Mouse (Mus musculus) ES-Bruce4 (cell line): ENCODE measurements around the gene Clic4. TPM values are rescaled to one million over a fixed set of nuclear protein-coding genes. Genes with fewer than 3 reads are reported as not detected.

Experiments
- H3K27ac ChIP-seq: 2 replicates; pipeline ENCODE4 v1.5.1; 2012; ENCODE audit warnings: low read length, inconsistent platforms; ENCODE audit not compliant: insufficient read depth
- H3K27me3 ChIP-seq: 2 replicates; pipeline ENCODE4 v1.6.1; 2012; ENCODE audit warnings: mild to moderate bottlenecking, low read length, inconsistent platforms; ENCODE audit not compliant: control insufficient read depth, poor library complexity, insufficient read depth, severe bottlenecking
- H3K36me3 ChIP-seq: 2 replicates; pipeline ENCODE4 v1.6.1; 2012; ENCODE audit warnings: inconsistent platforms, mild to moderate bottlenecking, low read length, moderate library complexity; ENCODE audit not compliant: control insufficient read depth, poor library complexity, insufficient read depth, severe bottlenecking
- H3K4me1 ChIP-seq: one replicate; pipeline ENCODE4 v1.8.1; 2011; ENCODE audit warnings: low read length; ENCODE audit not compliant: control insufficient read depth, insufficient read depth
- H3K4me3 ChIP-seq: 2 replicates; pipeline ENCODE4 v1.5.1; 2011; ENCODE audit warnings: low read depth, mild to moderate bottlenecking, low read length
- H3K9ac ChIP-seq: 2 replicates; pipeline ENCODE4 v1.6.1; 2012; ENCODE audit warnings: low read depth, mild to moderate bottlenecking, inconsistent platforms; ENCODE audit not compliant: poor library complexity, severe bottlenecking
- H3K9me3 ChIP-seq: replicated peaks from 2 replicates; pipeline ENCODE4 v1.6.1; 2012; ENCODE audit warnings: mild to moderate bottlenecking, low read length, inconsistent platforms; ENCODE audit not compliant: control insufficient read depth, poor library complexity, insufficient read depth, severe bottlenecking
- CTCF ChIP-seq: IDR thresholded peaks from one replicate; pipeline ENCODE4 v1.8.1; 2011; ENCODE audit warnings: low read depth, low read length
- EP300 ChIP-seq: IDR thresholded peaks from 2 replicates; pipeline ENCODE4 v1.6.1; 2011; ENCODE audit warnings: low read depth, low read length; ENCODE audit not compliant: insufficient read depth
- POLR2A ChIP-seq: IDR thresholded peaks from one replicate; pipeline ENCODE4 v1.8.1; 2011; ENCODE audit warnings: low read length; ENCODE audit not compliant: insufficient read depth
- polyA plus RNA-seq: library from polyadenylated mRNA; stranded (reverse); fragments of >200 nt; gene quantifications from 2 replicates; pipeline ENCODE4 v1.2.4, GENCODE M21; 2011; ENCODE audit warnings: low read depth; ENCODE audit not compliant: missing spikeins, insufficient read depth, insufficient read length

Gene Clic4
- polyA plus RNA-seq, 1 experiment: 151 TPM

GRCm38 (mm10) chr4:135240329-135240728, 32.3 kb downstream of the Clic4 start:
- H3K9ac ChIP-seq: no peak overlapping the region
- TF ChIP-seq CTCF (no peak), EP300 (no peak), POLR2A (no peak)
- peaks cover 2% of the 10 kb centered on the region for H3K4me1 ChIP-seq
- peaks cover 17% of the 10 kb centered on the region for H3K36me3 ChIP-seq
- no peaks in the 10 kb centered on the region for H3K27me3 ChIP-seq
- no peaks in the 10 kb centered on the region for H3K9me3 ChIP-seq
- H3K27ac ChIP-seq: no peak overlapping the region
- H3K4me3 ChIP-seq: no peak overlapping the region

GRCm38 (mm10) chr4:135238706-135239510, 33.7 kb downstream of the Clic4 start:
- H3K27ac ChIP-seq: no peak overlapping the region
- no peaks in the 10 kb centered on the region for H3K27me3 ChIP-seq
- no peaks in the 10 kb centered on the region for H3K9me3 ChIP-seq
- H3K4me1 ChIP-seq: peaks cover 2% of the 10 kb centered on the region
- no peak overlapping the region for H3K4me3 ChIP-seq
- no peak for TF ChIP-seq CTCF
- TF ChIP-seq EP300: no peak
- TF ChIP-seq POLR2A: no peak
- peaks cover 19% of the 10 kb centered on the region for H3K36me3 ChIP-seq
- H3K9ac ChIP-seq: no peak overlapping the region

GRCm38 (mm10) chr4:135236658-135237057, 36.0 kb downstream of the Clic4 start:
- TF ChIP-seq CTCF: no peak
- TF ChIP-seq EP300: no peak
- no peak for TF ChIP-seq POLR2A
- no peak overlapping the region for H3K9ac ChIP-seq
- no peaks in the 10 kb centered on the region for H3K27me3 ChIP-seq
- H3K4me3 ChIP-seq: no peak overlapping the region
- H3K4me1 ChIP-seq: no peaks in the 10 kb centered on the region
- H3K27ac ChIP-seq: no peak overlapping the region
- H3K36me3 ChIP-seq: peaks cover 19% of the 10 kb centered on the region
- no peaks in the 10 kb centered on the region for H3K9me3 ChIP-seq

- no peak overlapping the region for H3K4me3 ChIP-seq
- no peak overlapping the region for H3K9ac ChIP-seq
- no peaks in the 10 kb centered on the region for H3K4me1 ChIP-seq
- H3K9me3 ChIP-seq: no peaks in the 10 kb centered on the region
- H3K36me3 ChIP-seq: peaks cover 19% of the 10 kb centered on the region
- TF ChIP-seq CTCF: no peak
- no peak for TF ChIP-seq EP300
- no peak for TF ChIP-seq POLR2A
- no peaks in the 10 kb centered on the region for H3K27me3 ChIP-seq
- H3K27ac ChIP-seq: no peak overlapping the region
Measured at GRCm38 (mm10) chr4:135235546-135235945, 37.1 kb downstream of the Clic4 start.

- peaks cover 11% of the 10 kb centered on the region for H3K36me3 ChIP-seq
- no peak overlapping the region for H3K9ac ChIP-seq
- H3K27me3 ChIP-seq: no peaks in the 10 kb centered on the region
- no peak overlapping the region for H3K4me3 ChIP-seq
- no peaks in the 10 kb centered on the region for H3K4me1 ChIP-seq
- TF ChIP-seq EP300 (no peak), CTCF (no peak), POLR2A (no peak)
- no peaks in the 10 kb centered on the region for H3K9me3 ChIP-seq
- H3K27ac ChIP-seq: no peak overlapping the region
Measured at GRCm38 (mm10) chr4:135232563-135232962, 40.1 kb downstream of the Clic4 start.

GRCm38 (mm10) chr4:135231543-135231942, 41.1 kb downstream of the Clic4 start:
- Histone ChIP-seq H3K27me3 (no peaks in the 10 kb centered on the region), H3K4me3 (no peak overlapping the region), H3K27ac (no peak overlapping the region), H3K36me3 (peaks cover 9% of the 10 kb centered on the region), H3K9me3 (no peaks in the 10 kb centered on the region), H3K4me1 (no peaks in the 10 kb centered on the region), H3K9ac (no peak overlapping the region)
- no peak for TF ChIP-seq EP300
- TF ChIP-seq CTCF: no peak
- TF ChIP-seq POLR2A: no peak
